Mouse (Mus musculus) neural tube, embryonic 13.5 days (tissue): ENCODE data around the gene 5830473C10Rik. TPM values are rescaled to one million over a fixed set of nuclear protein-coding genes. Genes with fewer than 3 reads are reported as not detected.
A peak's percentile ranks its signal among the peaks of the same experiment; 100 is the strongest.

ENCODE experiments used
- ATAC-seq: fragments of 200-750 bp; cut with Nextera tagmentation; 2 replicates; pipeline ENCODE4 v1.8.0; 2017; ENCODE audit warnings: low read depth, mild to moderate bottlenecking, moderate TSS enrichment, moderate library complexity
- H3K27ac ChIP-seq: fragments of 300-500 bp; sonication (generic); replicated peaks from 2 replicates; pipeline ENCODE4 v1.5.1; 2015; ENCODE audit warnings: moderate library complexity, mild to moderate bottlenecking, inconsistent platforms
- H3K27me3 ChIP-seq: fragments of 300-500 bp; sonication (generic); 2 replicates; pipeline ENCODE4 v1.6.1; 2015; ENCODE audit warnings: mild to moderate bottlenecking, inconsistent platforms
- H3K36me3 ChIP-seq: fragments of 300-500 bp; sonication (generic); 2 replicates; pipeline ENCODE4 v1.6.1; 2015; ENCODE audit warnings: mild to moderate bottlenecking, inconsistent platforms
- H3K4me1 ChIP-seq: fragments of 300-500 bp; sonication (generic); replicated peaks from 2 replicates; pipeline ENCODE4 v1.6.1; 2015; ENCODE audit warnings: inconsistent platforms
- H3K4me2 ChIP-seq: fragments of 300-500 bp; sonication (generic); 2 replicates; pipeline ENCODE4 v1.6.1; 2015; ENCODE audit warnings: inconsistent platforms, mild to moderate bottlenecking, moderate library complexity
- H3K4me3 ChIP-seq: fragments of 300-500 bp; sonication (generic); 2 replicates; pipeline ENCODE4 v1.5.1; 2015; ENCODE audit warnings: mild to moderate bottlenecking, inconsistent platforms
- H3K9ac ChIP-seq: fragments of 300-500 bp; sonication (generic); 2 replicates; pipeline ENCODE4 v1.6.1; 2015; ENCODE audit warnings: moderate library complexity, mild to moderate bottlenecking, inconsistent platforms
- H3K9me3 ChIP-seq: fragments of 300-500 bp; sonication (generic); 2 replicates; pipeline ENCODE4 v1.6.1; 2016; ENCODE audit warnings: inconsistent platforms
- WGBS: fragments of 180-500 bp; shearing (Covaris S2); methylation state at CpG from one replicate; pipeline ENCODE4 v1.1.7; 2015; 5-methylcytosine and 5-hydroxymethylcytosine counted together
- polyA plus RNA-seq: library from polyadenylated mRNA; unstranded; fragments of >200 nt; fragmentation: Nextera tagmentation; extraction: Ambion mirVana; gene quantifications from 2 replicates; pipeline ENCODE4 v1.2.1, GENCODE M21; 2015

5830473C10Rik gene
- polyA plus RNA-seq, 1 experiment from 2014 or later = not detected

- Histone ChIP-seq H3K4me1 (no peaks in the 10 kb centered on the region; the same call in 1 of the 2 replicates), H3K9me3 (no peaks in the 10 kb centered on the region), H3K27ac (no peak overlapping the region), H3K9ac (no peak overlapping the region), H3K4me3 (no peak overlapping the region), H3K27me3 (no peaks in the 10 kb centered on the region), H3K36me3 (no peaks in the 10 kb centered on the region), H3K4me2 (no peak overlapping the region)
- ATAC-seq = no peak
- WGBS = 22% methylated on average over 3 of the region's 3 CpGs
Observed at GRCm38 (mm10) chr5:90571216-90571615, 10.3 kb downstream of the 5830473C10Rik start.

- Histone ChIP-seq H3K4me3 (no peak overlapping the region), H3K9me3 (no peaks in the 10 kb centered on the region), H3K27me3 (no peaks in the 10 kb centered on the region), H3K9ac (no peak overlapping the region), H3K4me1 (no peaks in the 10 kb centered on the region), H3K27ac (no peak overlapping the region), H3K36me3 (no peaks in the 10 kb centered on the region), H3K4me2 (no peak overlapping the region)
- ATAC-seq = no peak
- WGBS = 88% methylated on average over 9 of the region's 9 CpGs
Observed at GRCm38 (mm10) chr5:90577751-90578150, 16.8 kb downstream of the 5830473C10Rik start.

GRCm38 (mm10) chr5:90579556-90579955 is 18.6 kb downstream of the 5830473C10Rik start:
- Histone ChIP-seq H3K9me3 (no peaks in the 10 kb centered on the region), H3K4me3 (no peak overlapping the region), H3K9ac (no peak overlapping the region), H3K27ac (no peak overlapping the region), H3K4me2 (no peak overlapping the region), H3K4me1 (no peaks in the 10 kb centered on the region), H3K27me3 (no peaks in the 10 kb centered on the region), H3K36me3 (no peaks in the 10 kb centered on the region)
- WGBS = 90% methylated on average over 9 of the region's 9 CpGs
- ATAC-seq = no peak

GRCm38 (mm10) chr5:90582179-90582578 is 21.3 kb downstream of the 5830473C10Rik start:
- H3K27me3 ChIP-seq = no peaks in the 10 kb centered on the region
- no peaks in the 10 kb centered on the region for H3K9me3 ChIP-seq
- no peak overlapping the region for H3K4me3 ChIP-seq
- no peaks in the 10 kb centered on the region for H3K4me1 ChIP-seq
- WGBS = 90% methylated on average over 6 of the region's 6 CpGs
- H3K4me2 ChIP-seq = no peak overlapping the region
- ATAC-seq = no peak
- no peak overlapping the region for H3K9ac ChIP-seq
- H3K27ac ChIP-seq = no peak overlapping the region
- H3K36me3 ChIP-seq = no peaks in the 10 kb centered on the region

- H3K4me3 ChIP-seq = no peak overlapping the region
- H3K9me3 ChIP-seq = no peaks in the 10 kb centered on the region
- no peaks in the 10 kb centered on the region for H3K36me3 ChIP-seq
- no peak overlapping the region for H3K9ac ChIP-seq
- no peak overlapping the region for H3K27ac ChIP-seq
- H3K4me2 ChIP-seq = no peak overlapping the region
- 86% methylated on average over 7 of the region's 7 CpGs for WGBS
- ATAC-seq = no peak
- no peaks in the 10 kb centered on the region for H3K4me1 ChIP-seq
- no peaks in the 10 kb centered on the region for H3K27me3 ChIP-seq
Observed at GRCm38 (mm10) chr5:90584799-90585198, 23.9 kb downstream of the 5830473C10Rik start.

GRCm38 (mm10) chr5:90586511-90586910 is 25.6 kb downstream of the 5830473C10Rik start:
- no peaks in the 10 kb centered on the region for H3K9me3 ChIP-seq
- ATAC-seq = no peak
- no peak overlapping the region for H3K4me3 ChIP-seq
- H3K27ac ChIP-seq = no peak overlapping the region
- H3K27me3 ChIP-seq = no peaks in the 10 kb centered on the region
- 78% methylated on average over 5 of the region's 5 CpGs for WGBS
- no peak overlapping the region for H3K9ac ChIP-seq
- H3K4me1 ChIP-seq = no peaks in the 10 kb centered on the region
- no peak overlapping the region for H3K4me2 ChIP-seq
- H3K36me3 ChIP-seq = no peaks in the 10 kb centered on the region

GRCm38 (mm10) chr5:90588104-90588503 is 27.2 kb downstream of the 5830473C10Rik start:
- 92% methylated on average over 5 of the region's 5 CpGs for WGBS
- ATAC-seq = no peak
- no peaks in the 10 kb centered on the region for H3K4me1 ChIP-seq

GRCm38 (mm10) chr5:90588708-90589595 is 28.0 kb downstream of the 5830473C10Rik start:
- no peaks in the 10 kb centered on the region for H3K27me3 ChIP-seq
- 25% methylated on average over 25 of the region's 25 CpGs for WGBS
- H3K9me3 ChIP-seq = no peaks in the 10 kb centered on the region
- no peaks in the 10 kb centered on the region for H3K4me1 ChIP-seq
- H3K36me3 ChIP-seq = no peaks in the 10 kb centered on the region
- peak overlapping the region; percentile 68 for H3K4me2 ChIP-seq
- H3K4me3 ChIP-seq = peak overlapping the region; percentile 41
- H3K27ac ChIP-seq = no peak overlapping the region
- ATAC-seq = peak; percentile 74
- H3K9ac ChIP-seq = peak overlapping the region; percentile 67

More at GRCm38 (mm10) chr5:90588104-90588503, 27.2 kb downstream of the 5830473C10Rik start:
- no peaks in the 10 kb centered on the region for H3K27me3 ChIP-seq
- no peaks in the 10 kb centered on the region for H3K36me3 ChIP-seq
- H3K4me2 ChIP-seq = no peak overlapping the region
- no peak overlapping the region for H3K4me3 ChIP-seq
- H3K9me3 ChIP-seq = no peaks in the 10 kb centered on the region
- H3K9ac ChIP-seq = no peak overlapping the region
- no peak overlapping the region for H3K27ac ChIP-seq

GRCm38 (mm10) chr5:90590676-90591075 is 29.8 kb downstream of the 5830473C10Rik start:
- no peaks in the 10 kb centered on the region for H3K4me1 ChIP-seq
- no peak overlapping the region for H3K4me2 ChIP-seq
- ATAC-seq = no peak
- H3K27me3 ChIP-seq = no peaks in the 10 kb centered on the region
- H3K36me3 ChIP-seq = no peaks in the 10 kb centered on the region
- H3K9me3 ChIP-seq = no peaks in the 10 kb centered on the region
- H3K4me3 ChIP-seq = no peak overlapping the region
- 87% methylated on average over 10 of the region's 10 CpGs for WGBS
- no peak overlapping the region for H3K9ac ChIP-seq
- H3K27ac ChIP-seq = no peak overlapping the region

GRCm38 (mm10) chr5:90591936-90592335 is 31.0 kb downstream of the 5830473C10Rik start:
- WGBS = 92% methylated on average over 6 of the region's 6 CpGs
- H3K27ac ChIP-seq = no peak overlapping the region
- H3K4me1 ChIP-seq = no peaks in the 10 kb centered on the region
- no peak overlapping the region for H3K4me3 ChIP-seq
- no peaks in the 10 kb centered on the region for H3K27me3 ChIP-seq
- H3K36me3 ChIP-seq = no peaks in the 10 kb centered on the region
- no peak overlapping the region for H3K4me2 ChIP-seq
- H3K9me3 ChIP-seq = no peaks in the 10 kb centered on the region
- no peak overlapping the region for H3K9ac ChIP-seq
- no peak for ATAC-seq

- Histone ChIP-seq H3K4me3 (no peak overlapping the region), H3K4me2 (no peak overlapping the region), H3K27me3 (no peaks in the 10 kb centered on the region), H3K27ac (no peak overlapping the region), H3K4me1 (no peaks in the 10 kb centered on the region), H3K9me3 (no peaks in the 10 kb centered on the region), H3K9ac (no peak overlapping the region), H3K36me3 (no peaks in the 10 kb centered on the region)
- no peak for ATAC-seq
- WGBS = 91% methylated on average over 13 of the region's 13 CpGs
Observed at GRCm38 (mm10) chr5:90594945-90595344, 34.0 kb downstream of the 5830473C10Rik start.

GRCm38 (mm10) chr5:90596155-90596554 is 35.2 kb downstream of the 5830473C10Rik start:
- 91% methylated on average over 6 of the region's 6 CpGs for WGBS
- Histone ChIP-seq H3K9me3 (no peaks in the 10 kb centered on the region), H3K4me3 (no peak overlapping the region), H3K9ac (no peak overlapping the region), H3K36me3 (no peaks in the 10 kb centered on the region), H3K27ac (no peak overlapping the region), H3K4me1 (no peaks in the 10 kb centered on the region), H3K27me3 (no peaks in the 10 kb centered on the region), H3K4me2 (no peak overlapping the region)
- ATAC-seq = no peak

- Histone ChIP-seq H3K27me3 (no peaks in the 10 kb centered on the region), H3K27ac (no peak overlapping the region), H3K9me3 (no peaks in the 10 kb centered on the region), H3K36me3 (no peaks in the 10 kb centered on the region), H3K4me2 (no peak overlapping the region), H3K4me1 (no peaks in the 10 kb centered on the region), H3K9ac (no peak overlapping the region), H3K4me3 (no peak overlapping the region)
- ATAC-seq = no peak
- 24% methylated on average over 6 of the region's 6 CpGs for WGBS
Observed at GRCm38 (mm10) chr5:90601469-90601868, 40.6 kb downstream of the 5830473C10Rik start.
